Mouse (Mus musculus) thymus, adult 2 months (tissue): Measurements from ENCODE around the gene Ypel3.

ENCODE experiments used
- CTCF ChIP-seq: fragments of 200-500 bp; IDR thresholded peaks from 2 replicates; pipeline ENCODE4 v1.5.1; 2012; ENCODE audit warnings: mild to moderate bottlenecking, control low read depth, low read length, moderate library complexity, borderline replicate concordance; ENCODE audit not compliant: control insufficient read depth, poor library complexity, insufficient read depth; ENCODE audit errors: extremely low read depth
- POLR2A ChIP-seq: fragments of 200-500 bp; IDR thresholded peaks from 2 replicates; pipeline ENCODE4 v1.6.1; 2012; ENCODE audit warnings: mild to moderate bottlenecking, low read length, control low read depth, moderate library complexity; ENCODE audit not compliant: control insufficient read depth, poor library complexity, insufficient read depth; ENCODE audit errors: extremely low read depth

DNA sequence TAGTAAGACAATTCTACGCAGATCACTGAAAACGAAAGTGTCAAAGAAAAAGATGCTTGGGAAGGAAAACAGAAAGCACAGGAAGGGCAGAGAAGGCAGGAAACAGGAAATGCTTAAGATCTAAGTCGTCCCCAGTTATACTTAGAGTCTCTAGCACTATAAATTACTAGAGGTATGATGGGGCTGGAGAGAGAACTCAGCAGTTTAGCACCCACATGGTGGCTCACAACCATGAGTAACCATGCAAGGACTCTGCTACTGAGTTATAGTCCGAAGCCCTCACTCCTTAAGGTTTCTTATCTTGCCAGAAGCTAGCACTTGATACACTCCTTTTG, 17.5 kb downstream of the Ypel3 start:
- TF ChIP-seq CTCF (no peak), POLR2A (no peak)
